13 mouse cellular contexts compared by ENCODE assay signal in the genomic region with DNA sequence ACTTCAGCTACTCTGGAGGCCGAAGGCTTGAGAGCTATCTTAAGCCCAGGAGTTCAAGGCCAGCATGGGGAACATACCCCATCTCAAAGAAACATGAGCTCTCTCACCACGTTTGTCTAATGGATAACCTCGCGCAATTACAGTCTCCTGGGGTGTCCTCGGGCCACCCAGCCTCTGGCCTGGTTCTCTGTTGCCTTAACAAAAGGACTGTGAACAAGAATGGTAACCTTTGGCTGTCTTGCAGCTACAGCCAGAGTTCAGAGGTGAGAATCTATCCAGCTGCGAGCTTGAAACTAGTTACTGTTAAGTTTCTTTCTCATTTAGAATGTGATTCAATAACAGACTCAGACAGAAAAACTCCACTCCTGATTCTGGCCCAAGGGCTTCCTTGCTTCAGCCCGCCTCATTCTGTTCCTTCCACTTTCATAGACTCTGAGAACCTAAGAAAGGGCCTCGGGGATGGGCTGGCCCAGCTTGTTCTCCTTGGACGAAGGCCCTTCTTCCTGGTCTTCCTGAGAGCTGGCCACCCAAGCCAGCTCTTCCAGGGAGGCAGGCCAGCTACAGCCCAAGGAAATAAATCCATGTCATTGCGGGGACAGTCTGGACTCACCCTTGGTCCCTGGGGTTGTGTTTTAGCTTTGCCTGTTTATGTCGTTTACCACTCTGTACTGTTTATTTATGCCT. TPM values are rescaled to one million over a fixed set of nuclear protein-coding genes. Genes with fewer than 3 reads are reported as not detected.
DNase-seq lines count a peak whose midpoint lies in the region; ATAC-seq lines count a peak whose summit lies in the region.
"Had no signal": no experiment of that assay in that cellular context is flagged by ENCODE, and none has a peak within 500 bp of the region (broad histone marks: within the 10 kb centered on the region; RNA-seq: fewer than 3 reads in every experiment).

No protein-coding gene starts in this region.

- no peaks in the 10 kb centered on the region for H3K9me3 ChIP-seq in neural tube, embryonic 11.5 days (ENCODE audit: control insufficient read depth, low read length)
- H3K9me3 ChIP-seq in neural tube, embryonic 15.5 days (replicated peaks) = no peaks in the 10 kb centered on the region
- H3K9me3 ChIP-seq: stomach, embryonic 15.5 days had no signal

- no peaks in the 10 kb centered on the region for H3K36me3 ChIP-seq in neural tube, embryonic 11.5 days (ENCODE audit: control insufficient read depth, insufficient read depth, low read length)
- H3K36me3 ChIP-seq in neural tube, embryonic 15.5 days = no peaks in the 10 kb centered on the region
- H3K36me3 ChIP-seq: stomach, embryonic 15.5 days had no signal

- DNase-seq in gastrocnemius, postnatal 14 days = peak; percentile 31
- DNase-seq in gastrocnemius, postnatal 4 days (ENCODE audit: low spot score in 2 of 2) = no peak
- no peak for DNase-seq in neural tube, embryonic 11.5 days (ENCODE audit: low spot score)
- peak; percentile 62 for DNase-seq in kidney, adult 18-20 months
- peak; percentile 55 for DNase-seq in skeletal muscle tissue, adult 2 months (ENCODE audit: low read depth, low spot score)
- DNase-seq in left cerebral cortex, adult 18-20 months (ENCODE audit: low spot score in 2 of 2) = no peak
- DNase-seq in adrenal gland, postnatal 4 days (ENCODE audit: low spot score in 2 of 2) = no peak
- DNase-seq: cerebellum, adult 9-11 months; lung, embryonic 14.5 days; right cerebral cortex, adult 18-20 months had no signal

- intact Hi-C loops in gastrocnemius, postnatal 14 days (cut with DNase I; ENCODE audit: low total_unique reads) = no loop called here

- peaks cover 59% of the 10 kb centered on the region for H3K27me3 ChIP-seq in neural tube, embryonic 11.5 days (ENCODE audit: control insufficient read depth, insufficient read depth, low read length)
- peaks cover 63% of the 10 kb centered on the region for H3K27me3 ChIP-seq in neural tube, embryonic 15.5 days (replicated peaks)

- H3K4me1 ChIP-seq in neural tube, embryonic 11.5 days (ENCODE audit: control insufficient read depth, insufficient read depth, low read length) = peaks cover 20% of the 10 kb centered on the region
- peaks cover 54% of the 10 kb centered on the region for H3K4me1 ChIP-seq in neural tube, embryonic 15.5 days

- H3K27ac ChIP-seq in neural tube, embryonic 11.5 days (ENCODE audit: low read depth, low read length) = no peak overlapping the region
- no peak overlapping the region for H3K27ac ChIP-seq in neural tube, embryonic 15.5 days (replicated peaks)
- H3K27ac ChIP-seq: layer of hippocampus, adult 2 months had no signal

- H3K4me3 ChIP-seq in neural tube, embryonic 11.5 days (ENCODE audit: low read depth, low read length) = 0 out of 2 replicates have a peak overlapping the region, but pooled peaks have one; percentile 67
- H3K4me3 ChIP-seq in neural tube, embryonic 15.5 days (replicated peaks) = no peak overlapping the region

- H3K4me2 ChIP-seq in neural tube, embryonic 11.5 days (ENCODE audit: low read depth) = peak overlapping the region; percentile 96
- H3K4me2 ChIP-seq in neural tube, embryonic 15.5 days = no peak overlapping the region

- no peak overlapping the region for H3K9ac ChIP-seq in neural tube, embryonic 11.5 days (ENCODE audit: low read length)
- H3K9ac ChIP-seq in neural tube, embryonic 15.5 days (replicated peaks) = no peak overlapping the region

- WGBS in neural tube, embryonic 11.5 days = 16% methylated on average over 11 of the region's 11 CpGs
- WGBS in neural tube, embryonic 15.5 days = 35% methylated on average over 11 of the region's 11 CpGs

- no peak for ATAC-seq in neural tube, embryonic 11.5 days (ENCODE audit: insufficient read depth, low FRiP score, low TSS enrichment)
- no peak for ATAC-seq in neural tube, embryonic 15.5 days (ENCODE audit: low FRiP score)

RNA-seq across cellular contexts. Expression of a gene that starts 12.5 kb away (rescaled TPM):
- 10 to 100 TPM in 1 of 2 experiments, 1 to 10 TPM in 1; 6.9 to 10.9 TPM for total RNA-seq in gastrocnemius, postnatal 14 days (2021)
- total RNA-seq in gastrocnemius, postnatal 4 days (2021) = 10 to 100 TPM; 28.6 to 29.0 TPM
- 10.0 and 11.5 TPM in 2 replicates for polyA plus RNA-seq in neural tube, embryonic 11.5 days (2014; fragmentation: Nextera tagmentation; extraction: Ambion mirVana)
- 25.7 and 28.9 TPM in 2 replicates for polyA plus RNA-seq in neural tube, embryonic 15.5 days (2015; fragmentation: Nextera tagmentation; extraction: Ambion mirVana)
- total RNA-seq in left cerebral cortex, adult 18-20 months (2021) = 1 to 10 TPM; 6.2 to 7.6 TPM
- total RNA-seq in adrenal gland, postnatal 4 days (2021) = 10 to 100 TPM; 16.8 to 23.4 TPM

RNA-seq across cellular contexts. Expression of a gene that starts 43.8 kb away (rescaled TPM):
- under 1 TPM; 0.35 to 0.41 TPM for total RNA-seq in gastrocnemius, postnatal 14 days (2021)
- under 1 TPM; 0.78 to 0.80 TPM for total RNA-seq in gastrocnemius, postnatal 4 days (2021)
- 1.2 and 2.1 TPM in 2 replicates for polyA plus RNA-seq in neural tube, embryonic 11.5 days (2014; fragmentation: Nextera tagmentation; extraction: Ambion mirVana)
- 0.72 and 2.0 TPM in 2 replicates for polyA plus RNA-seq in neural tube, embryonic 15.5 days (2015; fragmentation: Nextera tagmentation; extraction: Ambion mirVana)
- 1 to 10 TPM; 2.7 to 2.8 TPM for total RNA-seq in left cerebral cortex, adult 18-20 months (2021)
- 1 to 10 TPM in 1 of 2 experiments, under 1 TPM in 1; 0.87 to 1.1 TPM for total RNA-seq in adrenal gland, postnatal 4 days (2021)

Comparison
In these comparisons a context has a peak if more than half of its experiments do, and no peak if none do; other contexts are left out.
1. DNase-seq: peak in gastrocnemius, postnatal 14 days (single experiment), kidney, adult 18-20 months (single experiment) and skeletal muscle tissue, adult 2 months (single experiment); none in gastrocnemius, postnatal 4 days (0 of 2), neural tube, embryonic 11.5 days (single experiment), left cerebral cortex, adult 18-20 months (0 of 2) and adrenal gland, postnatal 4 days (0 of 2).